Mouse (Mus musculus): ENCODE data around the gene Tll2.
A peak's percentile ranks its signal among the peaks of the same experiment; 100 is the strongest.

Gene Tll2

GRCm38 (mm10) chr19:41206811-41207344 lies at the start of gene Tll2:
Gene Tll2 (minus strand): TSS chr19:41206835.
- no peak for DNase-seq

DNA sequence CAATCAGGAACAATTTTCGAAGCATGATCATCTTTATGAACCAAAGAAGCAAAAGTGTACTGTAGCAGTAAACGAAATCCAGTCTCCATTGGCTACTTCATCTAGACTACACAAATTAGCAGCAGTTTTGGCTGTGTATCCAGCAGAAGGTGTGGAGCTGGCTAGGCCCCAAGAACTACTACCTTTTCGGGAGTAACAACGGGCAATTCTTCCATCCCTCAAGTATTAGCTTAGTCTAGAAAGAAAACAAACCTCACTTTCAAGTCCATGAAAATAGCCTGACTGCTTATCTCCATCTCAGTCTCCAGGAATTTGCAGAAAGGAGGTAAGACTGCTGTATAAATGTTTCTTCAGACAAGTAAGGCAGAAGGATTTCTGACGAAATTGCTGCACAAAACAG lies 47.9 kb upstream of the Tll2 start:
- DNase-seq, result no peak

- no peak for DNase-seq
Measured at GRCm38 (mm10) chr19:41248968-41249367, 42.3 kb upstream of the Tll2 start.

DNA sequence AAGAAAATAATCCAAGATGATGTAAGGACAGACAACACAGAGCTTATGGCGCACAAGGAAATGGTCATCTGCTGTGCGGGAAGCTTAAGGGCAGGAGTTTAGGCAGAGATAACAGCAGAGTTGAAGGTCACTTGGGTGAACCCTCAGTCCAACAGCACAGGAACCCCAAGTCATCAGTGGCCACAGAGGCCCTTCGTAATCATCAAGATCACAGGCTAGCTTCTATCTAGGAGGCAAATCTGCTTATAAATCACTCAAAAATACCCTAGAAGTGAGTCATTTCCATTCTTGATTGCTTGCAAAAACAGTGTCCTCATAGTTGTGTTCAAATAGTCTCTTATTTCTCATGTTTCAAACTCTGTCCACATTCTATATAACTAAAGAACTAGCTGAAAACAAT lies 41.6 kb upstream of the Tll2 start:
- no peak for DNase-seq

DNA sequence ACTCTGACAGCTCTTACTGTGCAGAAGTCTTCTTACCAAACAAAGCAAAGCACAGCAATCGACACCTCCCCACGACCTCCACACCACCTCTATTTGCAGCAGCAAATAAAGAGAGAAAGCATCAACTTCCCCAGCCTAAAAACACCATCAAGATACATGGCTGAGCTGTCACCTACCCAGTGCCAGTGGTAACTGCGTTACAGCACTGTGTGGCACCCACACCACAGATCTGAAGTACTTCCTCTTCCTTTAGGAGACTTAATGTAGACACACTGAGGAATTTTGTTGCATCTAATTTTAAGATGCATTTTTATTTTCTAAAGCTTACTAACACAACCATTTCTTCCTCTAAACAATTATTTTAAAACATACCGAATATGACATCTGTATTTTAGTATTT lies 39.6 kb upstream of the Tll2 start:
- DNase-seq, result no peak

GRCm38 (mm10) chr19:41244581-41244980 lies 37.9 kb upstream of the Tll2 start:
- peak; percentile 29 for DNase-seq

- no peak for DNase-seq
Measured at GRCm38 (mm10) chr19:41241997-41242396, 35.4 kb upstream of the Tll2 start.

- DNase-seq, result no peak
Measured at GRCm38 (mm10) chr19:41233698-41234097, 27.1 kb upstream of the Tll2 start.

DNA sequence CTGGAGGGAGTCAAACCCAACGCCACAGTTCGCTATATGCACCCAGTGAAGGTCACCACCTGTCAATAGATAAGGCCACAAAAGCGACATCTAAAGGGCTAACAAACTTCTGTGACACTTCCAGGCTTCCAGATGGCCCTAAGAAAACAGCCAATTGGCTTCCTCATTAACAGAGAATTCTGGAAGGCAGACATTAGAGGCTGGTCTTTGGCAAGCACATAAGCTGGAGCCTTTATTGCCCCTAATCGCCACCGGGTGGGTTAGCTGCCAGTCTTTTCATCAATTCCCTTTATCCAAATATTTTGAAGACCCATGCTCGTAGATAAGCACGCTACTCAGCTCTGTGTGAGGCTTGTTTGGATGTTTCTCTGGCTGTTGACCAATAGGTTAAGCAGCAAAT lies 1.7 kb upstream of the Tll2 start:
- DNase-seq, result no peak

DNA sequence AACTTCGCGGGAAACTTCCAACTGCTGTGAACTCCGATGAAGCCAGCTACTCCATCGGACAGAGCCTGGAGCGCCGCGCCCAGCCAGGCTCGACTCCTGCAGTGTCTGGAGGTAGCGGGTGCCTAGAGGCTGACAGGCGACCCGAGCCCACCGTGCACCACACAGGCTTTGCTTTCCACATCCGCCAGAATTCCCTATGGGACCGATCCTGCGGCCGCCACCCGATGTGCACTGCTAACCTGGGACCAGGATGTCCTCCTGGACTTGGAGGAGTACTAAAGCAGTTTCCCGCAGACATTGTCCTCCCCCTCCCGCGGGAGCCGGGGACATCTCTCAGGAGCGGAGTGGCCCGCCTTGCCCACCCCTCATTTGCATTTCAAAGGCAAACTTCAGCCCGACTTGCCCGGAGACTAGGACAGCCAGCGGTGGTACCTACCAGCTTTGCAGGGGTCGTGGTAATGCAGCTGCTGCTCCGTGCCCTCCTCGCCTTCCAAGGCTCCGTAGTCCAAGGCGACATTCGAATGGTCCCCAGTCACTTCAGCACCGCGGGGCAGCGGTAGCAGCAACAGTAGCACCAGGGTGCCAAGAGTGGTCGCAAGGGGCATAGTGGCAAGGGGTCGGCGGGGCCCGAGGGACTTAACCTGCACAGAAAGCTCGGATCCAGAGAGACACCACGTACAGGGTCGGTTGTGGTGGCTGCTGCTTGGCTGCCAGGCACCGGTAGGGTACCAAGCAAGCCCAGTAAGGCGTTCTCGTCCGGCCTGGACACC lies 409 bp downstream of the Tll2 start:
- DNase-seq, result no peak

- no peak for DNase-seq
Measured at GRCm38 (mm10) chr19:41204159-41205081, 2.2 kb downstream of the Tll2 start.

DNA sequence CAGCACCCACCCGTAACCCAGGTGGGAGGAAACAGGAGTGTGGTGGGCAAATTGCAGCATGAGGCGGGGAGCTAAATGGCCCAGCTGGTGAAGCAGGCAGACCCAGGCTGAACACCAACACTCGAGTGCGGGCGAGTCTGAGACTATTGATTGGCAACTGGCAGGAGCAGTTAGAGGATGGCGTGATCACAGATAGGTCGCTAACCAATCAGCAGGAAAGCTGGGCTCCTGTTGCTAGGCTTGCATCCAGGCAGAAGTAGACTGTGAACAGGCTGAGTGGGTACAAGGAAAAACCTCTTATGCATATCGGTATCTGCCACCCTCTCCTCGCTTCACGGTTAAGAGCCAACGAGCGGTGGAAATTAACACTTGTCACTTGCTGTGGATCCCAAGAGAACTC lies 9.0 kb downstream of the Tll2 start:
- no peak for DNase-seq

GRCm38 (mm10) chr19:41193379-41193778 lies 13.3 kb downstream of the Tll2 start:
- no peak for DNase-seq

DNA sequence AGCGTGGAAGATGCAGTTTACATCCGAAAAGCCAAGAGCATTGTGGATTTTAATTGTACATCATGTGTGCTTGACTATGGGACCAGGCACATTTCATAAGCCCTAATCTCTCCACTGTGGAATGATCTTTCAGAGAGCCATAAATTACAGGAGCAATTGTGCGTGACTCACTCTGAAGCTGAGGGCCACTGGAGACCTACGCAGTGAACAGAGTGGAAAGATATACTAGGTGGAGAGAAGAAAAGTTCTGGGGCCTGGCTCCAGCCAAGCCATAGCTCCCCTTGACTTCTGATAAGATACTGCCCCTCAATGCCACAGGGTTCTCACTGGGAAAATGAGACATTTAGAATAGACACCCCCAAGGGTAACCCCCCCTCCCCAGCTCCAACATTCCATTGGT lies 13.7 kb downstream of the Tll2 start:
- DNase-seq, result no peak

DNA sequence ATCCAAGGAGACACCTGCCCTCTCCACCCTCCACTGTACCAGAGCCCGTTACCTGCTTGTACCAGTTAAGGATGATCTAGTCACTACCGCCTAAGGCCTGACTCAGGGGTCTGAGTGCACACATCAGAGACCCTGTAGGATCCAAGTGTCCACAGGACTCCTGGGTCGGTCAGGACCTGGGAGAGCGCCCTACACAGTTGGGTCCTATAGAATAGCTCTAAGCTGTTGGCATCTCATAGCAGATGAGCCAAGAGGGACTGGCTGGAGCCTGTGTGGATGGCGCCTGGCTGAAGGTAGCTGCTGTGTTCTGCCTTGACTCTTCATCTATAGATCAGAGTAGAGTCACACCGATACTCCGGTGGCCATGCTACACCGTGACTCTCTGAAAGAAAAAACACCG lies 14.9 kb downstream of the Tll2 start:
- no peak for DNase-seq

GRCm38 (mm10) chr19:41190876-41191434 lies 15.7 kb downstream of the Tll2 start:
- DNase-seq, result no peak

GRCm38 (mm10) chr19:41177331-41177730 lies 29.3 kb downstream of the Tll2 start:
- DNase-seq, result no peak

DNA sequence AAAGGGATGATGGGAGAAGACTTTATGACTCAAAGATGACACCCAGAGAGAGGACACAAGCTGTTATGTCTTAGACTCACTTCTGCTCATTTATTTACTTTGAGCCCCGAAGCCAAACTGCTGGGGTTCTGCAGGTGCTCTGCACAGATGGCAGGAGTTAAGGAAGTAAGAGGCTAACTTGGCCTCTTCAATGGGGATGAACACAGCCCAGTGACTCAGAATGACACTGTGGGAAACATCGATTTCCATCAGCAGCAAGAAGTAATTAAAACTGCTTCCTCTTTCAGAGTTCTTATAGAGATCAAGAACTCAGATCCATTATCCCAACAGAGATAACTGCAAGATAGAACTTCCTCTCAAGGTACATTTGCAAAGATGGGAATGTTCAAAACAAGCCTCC lies 29.8 kb downstream of the Tll2 start:
- no peak for DNase-seq

DNA sequence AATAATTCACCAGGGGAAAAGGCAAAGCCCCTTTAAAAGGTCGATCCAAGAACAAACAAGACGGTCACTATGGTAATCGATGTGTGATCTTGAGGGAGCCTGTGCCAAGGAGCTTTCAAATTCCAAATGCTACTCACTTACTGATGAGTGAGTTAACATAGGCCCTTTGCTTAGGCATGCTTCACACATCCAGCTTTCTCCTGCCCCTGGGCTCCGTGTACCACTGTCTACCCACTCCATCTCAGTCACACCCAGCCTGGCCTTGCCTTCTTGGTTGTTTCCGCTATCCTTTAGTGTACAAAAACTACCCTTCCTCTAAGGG lies 40.8 kb downstream of the Tll2 start:
- DNase-seq, result no peak

GRCm38 (mm10) chr19:41165144-41165913 lies 41.3 kb downstream of the Tll2 start:
- DNase-seq, result no peak

GRCm38 (mm10) chr19:41164447-41165095 lies 42.1 kb downstream of the Tll2 start:
- DNase-seq, result no peak

GRCm38 (mm10) chr19:41160388-41160787 lies 46.2 kb downstream of the Tll2 start:
- DNase-seq, result no peak

All from cerebellum, adult 11 months (tissue).